Mouse (Mus musculus): ENCODE data around the gene Zfp874b. TPM values are rescaled to one million over a fixed set of nuclear protein-coding genes. Genes with fewer than 3 reads are reported as not detected.
"Not testable (repeated sequence)": the region's sequence is repeated elsewhere in the genome, so short reads cannot be mapped to it uniquely, and the experiment has no call there.

Gene Zfp874b
- polyA plus RNA-seq, 1 experiment, result 6.3 TPM

DNA sequence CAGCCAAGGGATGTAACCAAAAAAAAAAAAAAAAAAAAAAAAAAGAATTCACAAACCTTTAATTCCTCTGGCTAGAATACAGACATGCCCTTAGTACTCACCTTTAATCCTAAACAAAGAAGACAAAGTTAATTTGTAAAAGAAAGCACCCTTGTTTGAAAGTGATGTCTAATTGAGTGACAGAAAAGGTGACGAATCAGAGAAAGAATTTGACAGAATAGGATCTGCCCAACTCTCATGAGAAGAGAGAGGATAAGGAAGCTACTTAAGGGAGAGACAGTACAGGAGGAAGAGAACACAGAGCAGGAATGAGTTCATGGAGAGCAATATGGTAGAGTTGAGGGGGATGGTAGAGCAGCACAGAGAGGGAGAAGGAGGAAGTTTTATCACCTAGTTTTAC, 11.6 kb upstream of the Zfp874b start:
- H3K36me3 ChIP-seq (ENCODE audit: control insufficient read depth, insufficient read depth, low read length), result peaks cover 22% of the 10 kb centered on the region
- TF ChIP-seq POLR2A (IDR thresholded peaks at IDR 0.05; ENCODE audit: control insufficient read depth, extremely low read depth, insufficient read depth, low read length, poor library complexity), result no peak
- no peak for TF ChIP-seq CTCF (IDR thresholded peaks at IDR 0.05; ENCODE audit: borderline replicate concordance, control insufficient read depth, extremely low read depth, insufficient read depth, low read length, poor library complexity)

DNA sequence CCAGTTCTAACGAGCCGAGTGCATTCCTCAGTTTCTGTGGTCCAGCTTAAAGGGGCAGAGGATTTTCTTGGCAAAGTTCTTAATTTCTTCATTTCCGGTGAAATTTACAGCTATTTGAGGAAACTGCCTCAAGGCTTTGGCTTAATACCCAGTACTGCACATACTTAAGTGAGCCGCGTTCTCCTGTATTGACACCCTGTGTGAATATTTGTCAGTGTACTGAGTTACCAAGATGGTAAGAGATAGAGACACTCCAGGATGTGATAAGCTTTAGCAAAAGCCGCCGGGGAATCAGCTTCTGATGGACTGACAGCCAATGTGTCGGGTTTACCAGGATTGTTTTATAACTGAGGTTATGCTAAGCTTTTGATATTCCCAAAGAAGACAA, 360 bp upstream of the Zfp874b start:
- TF ChIP-seq POLR2A (IDR thresholded peaks at IDR 0.05; ENCODE audit: control insufficient read depth, extremely low read depth, insufficient read depth, low read length, poor library complexity) (no peak), CTCF (IDR thresholded peaks at IDR 0.05; ENCODE audit: borderline replicate concordance, control insufficient read depth, extremely low read depth, insufficient read depth, low read length, poor library complexity) (no peak)
- Histone ChIP-seq H3K36me3 (ENCODE audit: control insufficient read depth, insufficient read depth, low read length) (0 out of 2 replicates have a peak, but pooled peaks cover 4% of the 10 kb centered on the region), H3K4me1 (replicated peaks; ENCODE audit: control insufficient read depth, insufficient read depth, low read length) (no peaks in the 10 kb centered on the region), H3K27me3 (ENCODE audit: control insufficient read depth, insufficient read depth, low read length) (no peaks in the 10 kb centered on the region), H3K27ac (ENCODE audit: control insufficient read depth, insufficient read depth, low read length) (0 out of 2 replicates have a peak overlapping the region, but pooled peaks have one; percentile 30), H3K4me3 (ENCODE audit: control insufficient read depth, insufficient read depth, low read length) (peak overlapping the region; percentile 31)
- WGBS, result 40% methylated on average over 8 of the region's 8 CpGs
- no peak for DNase-seq

More for the DNA sequence above, 11.6 kb upstream of the Zfp874b start:
- Histone ChIP-seq H3K27me3 (ENCODE audit: control insufficient read depth, insufficient read depth, low read length) (no peaks in the 10 kb centered on the region), H3K4me1 (replicated peaks; ENCODE audit: control insufficient read depth, insufficient read depth, low read length) (peaks cover 10% of the 10 kb centered on the region), H3K27ac (ENCODE audit: control insufficient read depth, insufficient read depth, low read length) (no peak overlapping the region), H3K4me3 (ENCODE audit: control insufficient read depth, insufficient read depth, low read length) (no peak overlapping the region)
- DNase-seq, result no peak
- WGBS, result 88% methylated on average over 1 of the region's 1 CpGs

DNA sequence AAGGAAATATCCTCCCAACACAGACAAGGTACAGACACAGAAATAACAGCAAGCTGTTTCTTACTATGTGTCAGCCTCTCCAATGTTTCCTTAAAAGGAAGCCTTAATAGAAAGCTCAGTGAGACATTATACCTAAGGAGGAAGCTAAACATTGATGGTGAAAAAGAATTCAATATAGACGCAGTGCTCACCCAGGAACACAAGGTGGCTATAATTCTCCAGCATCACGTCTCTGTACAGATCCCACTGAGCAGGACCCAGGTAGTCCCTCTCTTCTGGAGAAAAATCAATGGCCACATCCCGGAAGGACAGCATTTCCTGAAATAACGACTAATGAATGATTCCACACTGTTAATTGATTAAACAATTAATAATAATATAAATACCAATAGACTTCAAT, 2.5 kb downstream of the Zfp874b start:
- TF ChIP-seq POLR2A (IDR thresholded peaks at IDR 0.05; ENCODE audit: control insufficient read depth, extremely low read depth, insufficient read depth, low read length, poor library complexity), result no peak
- no peak for TF ChIP-seq CTCF (IDR thresholded peaks at IDR 0.05; ENCODE audit: borderline replicate concordance, control insufficient read depth, extremely low read depth, insufficient read depth, low read length, poor library complexity)
- no peak for DNase-seq
- no peak overlapping the region for H3K27ac ChIP-seq (ENCODE audit: control insufficient read depth, insufficient read depth, low read length)
- H3K4me1 ChIP-seq (replicated peaks; ENCODE audit: control insufficient read depth, insufficient read depth, low read length), result no peaks in the 10 kb centered on the region
- H3K4me3 ChIP-seq (ENCODE audit: control insufficient read depth, insufficient read depth, low read length), result no peak overlapping the region
- H3K27me3 ChIP-seq (ENCODE audit: control insufficient read depth, insufficient read depth, low read length), result no peaks in the 10 kb centered on the region
- WGBS, result 76% methylated on average over 4 of the region's 4 CpGs
- H3K36me3 ChIP-seq (ENCODE audit: control insufficient read depth, insufficient read depth, low read length), result 0 out of 2 replicates have a peak, but pooled peaks cover 4% of the 10 kb centered on the region

- TF ChIP-seq CTCF (IDR thresholded peaks at IDR 0.05; ENCODE audit: borderline replicate concordance, control insufficient read depth, extremely low read depth, insufficient read depth, low read length, poor library complexity), result no peak
- TF ChIP-seq POLR2A (IDR thresholded peaks at IDR 0.05; ENCODE audit: control insufficient read depth, extremely low read depth, insufficient read depth, low read length, poor library complexity), result no peak
- WGBS, result 91% methylated on average over 3 of the region's 3 CpGs
- Histone ChIP-seq H3K4me1 (replicated peaks; ENCODE audit: control insufficient read depth, insufficient read depth, low read length) (no peaks in the 10 kb centered on the region), H3K27ac (ENCODE audit: control insufficient read depth, insufficient read depth, low read length) (no peak overlapping the region), H3K4me3 (ENCODE audit: control insufficient read depth, insufficient read depth, low read length) (no peak overlapping the region), H3K36me3 (ENCODE audit: control insufficient read depth, insufficient read depth, low read length) (peaks cover 10% of the 10 kb centered on the region), H3K27me3 (ENCODE audit: control insufficient read depth, insufficient read depth, low read length) (no peaks in the 10 kb centered on the region)
- no peak for DNase-seq
These were observed 14.8 kb downstream of the Zfp874b start for GRCm38 (mm10) chr13:67469274-67469673.

GRCm38 (mm10) chr13:67463506-67464185, 20.4 kb downstream of the Zfp874b start:
- not testable (repeated sequence) for H3K27ac ChIP-seq (ENCODE audit: control insufficient read depth, insufficient read depth, low read length); H3K36me3 ChIP-seq (ENCODE audit: control insufficient read depth, insufficient read depth, low read length); H3K4me3 ChIP-seq (ENCODE audit: control insufficient read depth, insufficient read depth, low read length); DNase-seq; H3K4me1 ChIP-seq (replicated peaks; ENCODE audit: control insufficient read depth, insufficient read depth, low read length); H3K27me3 ChIP-seq (ENCODE audit: control insufficient read depth, insufficient read depth, low read length)
- WGBS, result 20% methylated on average over 3 of the region's 5 CpGs

GRCm38 (mm10) chr13:67452021-67452309, 32.1 kb downstream of the Zfp874b start:
- H3K27ac ChIP-seq (ENCODE audit: control insufficient read depth, insufficient read depth, low read length), result no peak overlapping the region
- TF ChIP-seq POLR2A (IDR thresholded peaks at IDR 0.05; ENCODE audit: control insufficient read depth, extremely low read depth, insufficient read depth, low read length, poor library complexity) (no peak), CTCF (IDR thresholded peaks at IDR 0.05; ENCODE audit: borderline replicate concordance, control insufficient read depth, extremely low read depth, insufficient read depth, low read length, poor library complexity) (no peak)
- no peaks in the 10 kb centered on the region for H3K27me3 ChIP-seq (ENCODE audit: control insufficient read depth, insufficient read depth, low read length)
- DNase-seq, result no peak
- peaks cover 8% of the 10 kb centered on the region for H3K4me1 ChIP-seq (replicated peaks; ENCODE audit: control insufficient read depth, insufficient read depth, low read length)
- WGBS, result 30% methylated on average over 3 of the region's 3 CpGs
- no peak overlapping the region for H3K4me3 ChIP-seq (ENCODE audit: control insufficient read depth, insufficient read depth, low read length)
- H3K36me3 ChIP-seq (ENCODE audit: control insufficient read depth, insufficient read depth, low read length), result peaks cover 11% of the 10 kb centered on the region

All from thymus, adult 2 months (tissue).